Mouse (Mus musculus) CH12.LX (cell line): Measurements from ENCODE around the gene Rhox13. TPM values are rescaled to one million over a fixed set of nuclear protein-coding genes. Genes with fewer than 3 reads are reported as not detected.

Source experiments
- DNase-seq: peaks from one replicate; pipeline ENCODE4 v3.0.0-alpha.2; 2013; ENCODE audit errors: extremely low read depth
- H3K27ac ChIP-seq: 2 replicates; pipeline ENCODE4 v1.5.1; 2012; ENCODE audit warnings: low read depth, mild to moderate bottlenecking, control low read depth, moderate library complexity; ENCODE audit not compliant: insufficient read depth
- H3K27me3 ChIP-seq: replicated peaks from 2 replicates; pipeline ENCODE3; 2012; ENCODE audit warnings: inconsistent platforms
- H3K36me3 ChIP-seq, 2 experiments: replicated peaks in 1 of 2; 2 replicates each; pipeline versions ENCODE3 to v1.6.1; 2012; ENCODE audit warnings: inconsistent platforms in 1 of 2, low read length in 1 of 2, mild to moderate bottlenecking in 1 of 2, mixed read lengths in 1 of 2, moderate library complexity in 1 of 2; ENCODE audit not compliant: control insufficient read depth in 1 of 2, insufficient read depth in 1 of 2
- H3K4me1 ChIP-seq, 2 experiments: 2 replicates each; pipeline ENCODE4 v1.6.1; 2012; ENCODE audit warnings: inconsistent platforms in 1 of 2, moderate library complexity in 1 of 2; ENCODE audit not compliant: insufficient read depth in 2 of 2, control insufficient read depth in 1 of 2
- H3K4me2 ChIP-seq: 2 replicates; pipeline ENCODE4 v1.6.1; 2012; ENCODE audit warnings: low read depth, mild to moderate bottlenecking, control low read depth; ENCODE audit not compliant: poor library complexity, insufficient read depth, severe bottlenecking
- H3K4me3 ChIP-seq, 3 experiments: fragments of 150-350 bp in 1 of 3; sonication (generic) in 1 of 3; replicated peaks in 1 of 3; 2 replicates each; pipeline versions ENCODE3 to v1.5.1; 2011 to 2012; ENCODE audit warnings: low read depth in 2 of 3, low read length in 2 of 3, mild to moderate bottlenecking in 2 of 3, moderate library complexity in 2 of 3, control low read depth in 1 of 3, improper control_type of control experiment in 1 of 3, inconsistent platforms in 1 of 3, mixed read lengths in 1 of 3; ENCODE audit not compliant: poor library complexity in 1 of 3
- H3K79me2 ChIP-seq: replicated peaks from 2 replicates; pipeline ENCODE4 v1.6.1; 2012; ENCODE audit warnings: mild to moderate bottlenecking, moderate library complexity; ENCODE audit not compliant: control insufficient read depth, poor library complexity, insufficient read depth, severe bottlenecking; ENCODE audit errors: extremely low read depth
- H3K9ac ChIP-seq: 2 replicates; pipeline ENCODE4 v1.6.1; 2012; ENCODE audit warnings: low read depth, mild to moderate bottlenecking, control low read depth, moderate library complexity; ENCODE audit not compliant: insufficient read depth
- H3K9me3 ChIP-seq: replicated peaks from 2 replicates; pipeline ENCODE3; 2012; ENCODE audit warnings: low read length, inconsistent platforms, mixed read lengths
- BHLHE40 ChIP-seq: IDR thresholded peaks from 2 replicates; pipeline ENCODE4 v1.6.1; 2011; ENCODE audit warnings: mild to moderate bottlenecking, low read depth, low read length, improper control_type of control experiment
- CHD1 ChIP-seq: IDR thresholded peaks from 2 replicates; pipeline ENCODE4 v1.6.1; 2012; ENCODE audit warnings: low read depth, low read length, improper control_type of control experiment, inconsistent platforms
- CTCF ChIP-seq, 2 experiments: IDR thresholded peaks in 1 of 2; conservative IDR thresholded peaks in 1 of 2; 2 replicates each; pipeline ENCODE4 v1.5.1; 2011 to 2012; ENCODE audit warnings: low read depth in 2 of 2, low read length in 2 of 2, improper control_type of control experiment in 1 of 2, inconsistent platforms in 1 of 2, mild to moderate bottlenecking in 1 of 2, moderate library complexity in 1 of 2
- E2F4 ChIP-seq: IDR thresholded peaks from 2 replicates; pipeline ENCODE4 v1.6.1; 2011; ENCODE audit warnings: low read depth, low read length, improper control_type of control experiment; ENCODE audit not compliant: insufficient replicate concordance
- ELF1 ChIP-seq: IDR thresholded peaks from 2 replicates; pipeline ENCODE4 v1.6.1; 2014; ENCODE audit warnings: low read depth, mild to moderate bottlenecking, inconsistent platforms, low read length, improper control_type of control experiment
- GABPA ChIP-seq: IDR thresholded peaks from 2 replicates; pipeline ENCODE4 v1.6.1; 2012; ENCODE audit warnings: low read depth, low read length, improper control_type of control experiment, inconsistent platforms; ENCODE audit not compliant: insufficient replicate concordance
- HCFC1 ChIP-seq: IDR thresholded peaks from 2 replicates; pipeline ENCODE4 v1.6.1; 2012; ENCODE audit warnings: low read depth, mild to moderate bottlenecking, inconsistent platforms, low read length, improper control_type of control experiment
- IRF4 ChIP-seq: IDR thresholded peaks from 2 replicates; pipeline ENCODE4 v1.6.1; 2014; ENCODE audit warnings: low read depth, mild to moderate bottlenecking, inconsistent platforms, low read length, improper control_type of control experiment
- JUND ChIP-seq: conservative IDR thresholded peaks from 2 replicates; pipeline ENCODE4 v1.6.1; 2011; ENCODE audit warnings: low read depth, low read length, improper control_type of control experiment
- MAFK ChIP-seq: IDR thresholded peaks from 2 replicates; pipeline ENCODE4 v1.6.1; 2011; ENCODE audit warnings: low read length, improper control_type of control experiment; ENCODE audit not compliant: insufficient replicate concordance
- MAX ChIP-seq: IDR thresholded peaks from 2 replicates; pipeline ENCODE4 v1.6.1; 2011; ENCODE audit warnings: low read length, improper control_type of control experiment
- MAZ ChIP-seq: IDR thresholded peaks from 2 replicates; pipeline ENCODE4 v1.6.1; 2012; ENCODE audit warnings: low read depth, mild to moderate bottlenecking, inconsistent platforms, low read length, improper control_type of control experiment, moderate library complexity
- MEF2A ChIP-seq: IDR thresholded peaks from 2 replicates; pipeline ENCODE4 v1.6.1; 2014; ENCODE audit warnings: low read depth, mild to moderate bottlenecking, inconsistent platforms, low read length, improper control_type of control experiment, borderline replicate concordance
- MXI1 ChIP-seq: IDR thresholded peaks from 2 replicates; pipeline ENCODE4 v1.6.1; 2011; ENCODE audit warnings: mild to moderate bottlenecking, low read depth, low read length, improper control_type of control experiment
- MYC ChIP-seq: IDR thresholded peaks from 2 replicates; pipeline ENCODE4 v1.6.1; 2011; ENCODE audit warnings: low read depth, mild to moderate bottlenecking, improper control_type of control experiment, low read length
- NELFE ChIP-seq: IDR thresholded peaks from 2 replicates; pipeline ENCODE4 v1.6.1; 2011; ENCODE audit warnings: low read depth, low read length, improper control_type of control experiment
- NRF1 ChIP-seq: IDR thresholded peaks from 2 replicates; pipeline ENCODE4 v1.6.1; 2014; ENCODE audit warnings: low read depth, mild to moderate bottlenecking, inconsistent platforms, low read length, improper control_type of control experiment, moderate library complexity
- POLR2A ChIP-seq: IDR thresholded peaks from 2 replicates; pipeline ENCODE4 v1.6.1; 2011; ENCODE audit warnings: low read depth, mild to moderate bottlenecking, improper control_type of control experiment, low read length
- RAD21 ChIP-seq: IDR thresholded peaks from 2 replicates; pipeline ENCODE4 v1.6.1; 2011; ENCODE audit warnings: low read depth, mild to moderate bottlenecking, low read length, improper control_type of control experiment, moderate library complexity
- TBP ChIP-seq: conservative IDR thresholded peaks from 2 replicates; pipeline ENCODE4 v1.6.1; 2011; ENCODE audit warnings: low read depth, low read length, improper control_type of control experiment
- TCF12 ChIP-seq: IDR thresholded peaks from 2 replicates; pipeline ENCODE4 v1.6.1; 2014; ENCODE audit warnings: low read depth, mild to moderate bottlenecking, inconsistent platforms, low read length, improper control_type of control experiment
- UBTF ChIP-seq: IDR thresholded peaks from 2 replicates; pipeline ENCODE4 v1.6.1; 2012; ENCODE audit warnings: low read depth, mild to moderate bottlenecking, inconsistent platforms, low read length, improper control_type of control experiment, moderate library complexity
- USF1 ChIP-seq: IDR thresholded peaks from 2 replicates; pipeline ENCODE4 v1.6.1; 2014; ENCODE audit warnings: low read depth, mild to moderate bottlenecking, inconsistent platforms, low read length, improper control_type of control experiment
- USF2 ChIP-seq: conservative IDR thresholded peaks from 2 replicates; pipeline ENCODE4 v1.6.1; 2011; ENCODE audit warnings: low read depth, low read length, improper control_type of control experiment
- ZC3H11A ChIP-seq: IDR thresholded peaks from 2 replicates; pipeline ENCODE4 v1.6.1; 2012; ENCODE audit warnings: low read depth, mild to moderate bottlenecking, inconsistent platforms, low read length, improper control_type of control experiment
- ZMIZ1 ChIP-seq: IDR thresholded peaks from 2 replicates; pipeline ENCODE4 v1.6.1; 2012; ENCODE audit warnings: low read depth, mild to moderate bottlenecking, inconsistent platforms, low read length, improper control_type of control experiment
- dilution Hi-C: fragments of 300-500 bp; cut with MboI; formaldehyde crosslinking; loops from 2 replicates; pipeline ENCODE4 v1.14.3; 2020; ENCODE audit warnings: low sequenced_read_pairs; ENCODE audit not compliant: extremely low pct_unique_long_range_greater_than_20kb, extremely low pct_ligation_motif_present
- in situ Hi-C: fragments of 300-500 bp; cut with MboI; formaldehyde crosslinking; loops from 3 replicates; pipeline ENCODE4 v1.14.3; 2019; ENCODE audit warnings: low sequenced_read_pairs, low pct_ligation_motif_present, low pct_unique_long_range_greater_than_20kb, mixed read lengths
- polyA plus RNA-seq: library from polyadenylated mRNA; unstranded; fragments of >175 nt; gene quantifications from 2 replicates; pipeline ENCODE4 v1.2.1, GENCODE M21; 2012; ENCODE audit warnings: low read depth; ENCODE audit not compliant: insufficient read length
- total RNA-seq, 2 experiments: library from RNA; depleted of rRNA; stranded (reverse); fragments of 300-350 nt in 1 of 2; fragments of >200 nt in 1 of 2; gene quantifications; 2 replicates each; pipeline ENCODE4 v1.2.3; 2012 to 2014

Gene Rhox13
- total and polyA plus RNA-seq, 3 experiments = 2.6 to 280 (median 12.9) TPM

DNA sequence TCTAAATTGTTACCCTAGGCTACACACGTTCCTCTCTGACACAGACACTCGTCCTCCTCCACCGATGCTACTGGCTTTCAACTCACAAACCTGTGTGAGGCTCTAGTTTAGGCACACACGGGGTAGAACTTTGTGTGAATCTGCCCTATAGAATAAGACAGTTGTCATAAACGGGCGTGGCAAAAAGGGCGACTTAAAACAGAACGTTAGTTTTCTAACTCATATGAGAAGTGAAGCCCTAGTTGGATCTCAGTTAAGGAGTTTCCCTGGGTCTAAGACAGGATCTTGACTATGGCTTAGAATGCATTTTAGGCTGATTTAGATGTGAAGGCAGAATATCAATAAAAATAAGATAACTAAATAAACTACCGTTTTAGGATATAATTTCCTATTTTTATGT is 36.0 kb upstream of the Rhox13 start, which contains the start of gene Rhox11:
Gene Rhox11, minus strand, starts transcription at position 101 of the 400 bp plus-strand sequence.
- no peak within 1 kb of the TSS for H3K4me3 ChIP-seq
- DNase-seq = no peak
- H3K9ac ChIP-seq = no peak within 1 kb of the TSS
- no peaks in the 10 kb centered on the region for H3K4me1 ChIP-seq
- no peak within 1 kb of the TSS for H3K4me2 ChIP-seq
- no peak within 1 kb of the TSS for H3K27ac ChIP-seq
- no peaks in the 10 kb centered on the region for H3K9me3 ChIP-seq
- in situ Hi-C loops = loop anchor here (10.0 kb wide), 1 partner anchor 90 kb away; no protein-coding TSS in a partner anchor
- no peaks in the 10 kb centered on the region for H3K79me2 ChIP-seq
- TF ChIP-seq IRF4 = no peak
- TF ChIP-seq, all 38 proteins: peak for 0
- Histone ChIP-seq H3K27me3 (no peaks in the 10 kb centered on the region), H3K36me3 (no peaks in the 10 kb centered on the region)
- dilution Hi-C loops = no loop called here

DNA sequence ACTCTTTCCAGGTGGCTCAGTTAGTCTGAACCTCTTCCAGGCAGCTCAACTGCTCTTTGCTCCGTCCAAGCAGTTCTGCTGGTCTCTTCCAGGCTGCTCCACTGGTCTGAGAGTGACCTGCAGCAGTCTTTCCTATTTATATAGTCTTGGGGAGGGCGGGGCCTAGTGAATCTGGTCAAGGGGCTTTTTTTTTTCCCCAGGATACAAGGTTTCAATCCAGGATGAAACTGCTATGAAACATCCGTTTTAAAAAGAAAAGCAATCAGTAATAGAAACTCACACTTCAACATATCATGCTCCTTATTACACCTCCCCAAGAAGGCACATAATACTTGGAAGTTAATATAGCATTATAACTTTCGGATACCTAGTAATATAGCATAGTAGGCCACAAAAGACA is 10.2 kb upstream of the Rhox13 start, which contains the start of gene Rhox12:
Gene Rhox12, minus strand, starts transcription at position 101 of the 400 bp plus-strand sequence.
- no peak for TF ChIP-seq MAZ
- no peak for TF ChIP-seq MYC
- no peak for TF ChIP-seq USF1
- no peak for TF ChIP-seq MAFK
- TF ChIP-seq ELF1 = no peak
- no peak for DNase-seq
- H3K4me1 ChIP-seq = no peaks in the 10 kb centered on the region
- H3K27ac ChIP-seq = no peak within 1 kb of the TSS
- in situ Hi-C loops = no loop called here
- no peak within 1 kb of the TSS for H3K9ac ChIP-seq
- H3K4me3 ChIP-seq = no peak within 1 kb of the TSS
- no peaks in the 10 kb centered on the region for H3K27me3 ChIP-seq
- H3K4me2 ChIP-seq = no peak within 1 kb of the TSS
- dilution Hi-C loops = no loop called here
- H3K79me2 ChIP-seq = no peaks in the 10 kb centered on the region
- H3K36me3 ChIP-seq = no peaks in the 10 kb centered on the region
- H3K9me3 ChIP-seq = no peaks in the 10 kb centered on the region

DNA sequence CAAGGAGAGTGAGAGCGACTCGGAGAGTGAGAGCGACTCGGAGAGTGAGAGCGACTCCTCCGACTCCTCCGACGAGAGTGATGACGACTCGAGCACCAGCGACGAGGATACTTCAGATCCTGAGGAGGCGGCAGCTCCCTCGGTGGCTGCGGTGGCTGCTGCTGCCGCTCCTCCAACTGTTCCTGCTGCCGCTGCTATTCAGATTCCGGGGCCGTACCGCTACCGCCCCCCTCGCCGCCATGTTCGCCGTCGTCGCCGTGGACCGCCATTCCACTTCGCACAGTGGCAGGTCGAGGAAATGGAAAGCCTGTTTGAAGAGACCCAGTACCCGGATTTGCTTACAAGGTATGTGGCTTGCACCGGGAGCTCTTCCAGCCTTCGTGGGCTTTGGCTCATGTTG is 459 bp downstream of the Rhox13 start:
- H3K4me1 ChIP-seq = no peaks in the 10 kb centered on the region
- DNase-seq = no peak
- H3K4me2 ChIP-seq = no peak overlapping the region
- peaks cover 33% of the 10 kb centered on the region for H3K79me2 ChIP-seq
- H3K9ac ChIP-seq = peak overlapping the region; percentile 67
- H3K4me3 ChIP-seq = peak overlapping the region in 2 of 3 experiments; percentile 56 to 71
- no peaks in the 10 kb centered on the region for H3K27me3 ChIP-seq
- no peaks in the 10 kb centered on the region for H3K36me3 ChIP-seq
- peak overlapping the region; percentile 58 for H3K27ac ChIP-seq
- in situ Hi-C loops (no loop called here), dilution Hi-C loops (no loop called here)
- peaks cover 2% of the 10 kb centered on the region for H3K9me3 ChIP-seq
- no peak for TF ChIP-seq GABPA
- TF ChIP-seq ELF1 = 0 out of 2 replicates have a peak, but pooled peaks have one; percentile 28
- no peak for TF ChIP-seq ZMIZ1
- no peak for TF ChIP-seq RAD21
- TF ChIP-seq POLR2A = peak; percentile 13; the same call in 1 of the 2 replicates
- no peak for TF ChIP-seq ZC3H11A
- TF ChIP-seq E2F4 = no peak
- TF ChIP-seq MEF2A = no peak
- peak; percentile 37; the same call in 1 of the 2 replicates for TF ChIP-seq MXI1
- TF ChIP-seq UBTF = no peak
- TF ChIP-seq CHD1 = no peak
- peak; percentile 26; the same call in 1 of the 2 replicates for TF ChIP-seq TCF12
- peak; percentile 66 for TF ChIP-seq NRF1
- TF ChIP-seq MAZ = no peak
- TF ChIP-seq MAX = peak; percentile 36; the same call in 1 of the 2 replicates
- TF ChIP-seq BHLHE40 = no peak
- TF ChIP-seq JUND = no peak
- TF ChIP-seq CTCF (conservative IDR thresholded peaks at IDR 0.05 in 1 of 2, IDR thresholded peaks at IDR 0.05 in 1 of 2; ENCODE audit: low read depth in 2 of 2, low read length in 2 of 2) = no peak
- no peak for TF ChIP-seq USF2
- 0 out of 2 replicates have a peak, but pooled peaks have one; percentile 11 for TF ChIP-seq NELFE
- no peak for TF ChIP-seq TBP
- TF ChIP-seq HCFC1 = 0 out of 2 replicates have a peak, but pooled peaks have one; percentile 27
